11 mouse cellular contexts compared by ENCODE assay signal in genomic region chr17:47143898-47144297, GRCm38 (mm10).
DNase-seq lines count a peak whose midpoint lies in the region; ATAC-seq and TF ChIP-seq lines count a peak whose summit lies in the region.
"Had no signal": no experiment of that assay in that cellular context is flagged by ENCODE, and none has a peak within 500 bp of the region (broad histone marks: within the 10 kb centered on the region; RNA-seq: fewer than 3 reads in every experiment).

No protein-coding gene starts in this region.

- ATAC-seq in heart, embryonic 15.5 days (replicated peaks; ENCODE audit: insufficient number of reproducible peaks, insufficient read depth, low FRiP score, low read depth) = no peak
- no peak for ATAC-seq in neural tube, embryonic 11.5 days (ENCODE audit: insufficient read depth, low FRiP score, low TSS enrichment)

- no peak overlapping the region for H3K9ac ChIP-seq in heart, embryonic 15.5 days
- H3K9ac ChIP-seq in neural tube, embryonic 11.5 days (ENCODE audit: low read length) = no peak overlapping the region

- peaks cover 55% of the 10 kb centered on the region for H3K4me1 ChIP-seq in heart, embryonic 15.5 days (replicated peaks)
- H3K4me1 ChIP-seq in neural tube, embryonic 11.5 days (ENCODE audit: control insufficient read depth, insufficient read depth, low read length) = peaks cover 3% of the 10 kb centered on the region
- H3K4me1 ChIP-seq in thymus, adult 2 months (replicated peaks; ENCODE audit: control insufficient read depth, insufficient read depth, low read length) = peaks cover 18% of the 10 kb centered on the region

- no peaks in the 10 kb centered on the region for H3K9me3 ChIP-seq in heart, embryonic 15.5 days (replicated peaks)
- no peaks in the 10 kb centered on the region for H3K9me3 ChIP-seq in neural tube, embryonic 11.5 days (ENCODE audit: control insufficient read depth, low read length)

- peaks cover 81% of the 10 kb centered on the region for H3K79me2 ChIP-seq in macrophage (ENCODE audit: inconsistent target)

- WGBS in heart, embryonic 15.5 days = 68% methylated on average over 7 of the region's 7 CpGs
- WGBS in neural tube, embryonic 11.5 days = 78% methylated on average over 7 of the region's 7 CpGs
- WGBS in macrophage (ENCODE audit: missing documents) = 81% methylated on average over 5 of the region's 7 CpGs
- WGBS in thymus, adult 2 months = 86% methylated on average over 7 of the region's 7 CpGs

- no peaks in the 10 kb centered on the region for H3K36me3 ChIP-seq in heart, embryonic 15.5 days
- no peaks in the 10 kb centered on the region for H3K36me3 ChIP-seq in neural tube, embryonic 11.5 days (ENCODE audit: control insufficient read depth, insufficient read depth, low read length)
- no peaks in the 10 kb centered on the region for H3K36me3 ChIP-seq in macrophage (ENCODE audit: inconsistent target)
- no peaks in the 10 kb centered on the region for H3K36me3 ChIP-seq in thymus, adult 2 months (ENCODE audit: control insufficient read depth, insufficient read depth, low read length)

- peak overlapping the region; percentile 95; the same call in 1 of the 2 replicates for H3K4me2 ChIP-seq in heart, embryonic 15.5 days
- 0 out of 2 replicates have a peak overlapping the region, but pooled peaks have one; percentile 2 for H3K4me2 ChIP-seq in neural tube, embryonic 11.5 days (ENCODE audit: low read depth)

- no peak overlapping the region for H3K4me3 ChIP-seq in heart, embryonic 15.5 days
- H3K4me3 ChIP-seq in neural tube, embryonic 11.5 days (ENCODE audit: low read depth, low read length) = no peak overlapping the region
- H3K4me3 ChIP-seq in macrophage (ENCODE audit: inconsistent target) = no peak overlapping the region
- H3K4me3 ChIP-seq in thymus, adult 2 months (ENCODE audit: control insufficient read depth, insufficient read depth, low read length) = no peak overlapping the region
- H3K4me3 ChIP-seq: heart, adult 2 months had no signal

- TF ChIP-seq POLR2A in thymus, adult 2 months (IDR thresholded peaks at IDR 0.05; ENCODE audit: control insufficient read depth, extremely low read depth, insufficient read depth, low read length, poor library complexity) = no peak

- H3K27me3 ChIP-seq in heart, embryonic 15.5 days = no peaks in the 10 kb centered on the region
- no peaks in the 10 kb centered on the region for H3K27me3 ChIP-seq in neural tube, embryonic 11.5 days (ENCODE audit: control insufficient read depth, insufficient read depth, low read length)
- no peaks in the 10 kb centered on the region for H3K27me3 ChIP-seq in thymus, adult 2 months (ENCODE audit: control insufficient read depth, insufficient read depth, low read length)

- no peak for TF ChIP-seq CTCF in thymus, adult 2 months (IDR thresholded peaks at IDR 0.05; ENCODE audit: borderline replicate concordance, control insufficient read depth, extremely low read depth, insufficient read depth, low read length, poor library complexity)

- 0 out of 2 replicates have a peak overlapping the region, but pooled peaks have one; percentile 39 for H3K27ac ChIP-seq in heart, embryonic 15.5 days
- no peak overlapping the region for H3K27ac ChIP-seq in neural tube, embryonic 11.5 days (ENCODE audit: low read depth, low read length)
- peak overlapping the region; percentile 75 for H3K27ac ChIP-seq in macrophage
- H3K27ac ChIP-seq in thymus, adult 2 months (ENCODE audit: control insufficient read depth, insufficient read depth, low read length) = no peak overlapping the region
- H3K27ac ChIP-seq: heart, adult 2 months had no signal

- no peak for DNase-seq in heart, adult 8-10 months (ENCODE audit: low spot score)
- DNase-seq in neural tube, embryonic 11.5 days (ENCODE audit: low spot score) = no peak
- no peak for DNase-seq in neural tube, embryonic 10.5 days (ENCODE audit: extremely low spot score, low spot score)
- DNase-seq in thymus, adult 2 months = no peak
- DNase-seq in cerebellum, adult 9-11 months = no peak
- no peak for DNase-seq in spleen, postnatal 4 days (ENCODE audit: low spot score in 2 of 2)
- DNase-seq: cerebellum, adult 18-20 months; thymus, adult 18-20 months had no signal

Comparison
In these comparisons a context has a peak if more than half of its experiments do, and no peak if none do; other contexts are left out.
1. H3K27ac ChIP-seq: peak in heart, embryonic 15.5 days (single experiment) and macrophage (single experiment); none in neural tube, embryonic 11.5 days (single experiment) and thymus, adult 2 months (single experiment).